Mouse (Mus musculus) ES-E14 (cell line): ENCODE data around the gene Leng9.

ENCODE experiments used
- HCFC1 ChIP-seq: IDR thresholded peaks from 2 replicates; pipeline ENCODE4 v1.6.1; 2012; ENCODE audit warnings: low read length, inconsistent platforms, borderline replicate concordance; ENCODE audit not compliant: insufficient read depth
- MAFK ChIP-seq: IDR thresholded peaks from 2 replicates; pipeline ENCODE4 v1.6.1; 2014; ENCODE audit warnings: mild to moderate bottlenecking, low read depth, low read length, inconsistent platforms; ENCODE audit not compliant: insufficient read depth
- ZC3H11A ChIP-seq: IDR thresholded peaks from 2 replicates; pipeline ENCODE4 v1.6.1; 2012; ENCODE audit warnings: low read depth, mild to moderate bottlenecking, inconsistent platforms, low read length, borderline replicate concordance
- ZNF384 ChIP-seq: IDR thresholded peaks from 2 replicates; pipeline ENCODE4 v1.6.1; 2012; ENCODE audit warnings: low read depth, low read length, inconsistent platforms

DNA sequence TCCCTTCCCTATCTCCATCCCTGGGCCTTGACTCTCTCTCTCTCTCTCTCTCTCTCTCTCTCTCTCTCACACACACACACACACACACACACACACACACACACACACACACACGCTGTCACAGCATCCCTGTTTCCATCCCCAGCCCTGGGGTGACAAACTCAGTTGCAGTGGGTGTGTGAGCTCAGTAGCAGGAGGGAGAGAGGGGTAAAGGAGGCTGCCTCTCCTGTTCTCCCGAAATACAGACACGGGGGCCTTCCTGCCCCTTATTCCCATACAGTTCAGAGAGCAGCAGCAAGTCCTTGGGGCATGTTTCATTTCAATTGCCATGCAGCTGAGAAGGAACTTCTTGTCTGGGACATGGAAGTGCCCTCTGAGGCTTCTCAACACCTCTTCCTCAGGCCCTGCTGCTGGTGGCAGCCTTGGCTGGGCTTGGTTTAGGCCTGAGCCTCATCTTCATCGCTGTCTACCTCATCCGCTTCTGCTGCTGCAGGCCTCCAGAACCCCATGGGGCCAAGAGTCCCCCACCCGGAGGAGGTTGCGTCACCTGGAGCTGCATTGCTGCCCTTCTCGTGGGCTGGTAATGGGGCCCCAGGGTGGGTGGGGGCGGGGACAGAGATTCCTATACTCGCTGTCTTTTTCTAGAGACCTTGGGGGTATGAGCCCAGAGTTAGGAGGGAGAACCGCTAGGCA lies 28.0 kb downstream of the Leng9 start:
- TF ChIP-seq MAFK (no peak), ZC3H11A (no peak), HCFC1 (no peak), ZNF384 (no peak)
